Mouse (Mus musculus) left cerebral cortex, postnatal 4 days (tissue): Measurements from ENCODE around the gene Mgat1. TPM values are rescaled to one million over a fixed set of nuclear protein-coding genes. Genes with fewer than 3 reads are reported as not detected.
A peak's percentile ranks its signal among the peaks of the same experiment; 100 is the strongest.
"Not testable (repeated sequence)": the region's sequence is repeated elsewhere in the genome, so short reads cannot be mapped to it uniquely, and the experiment has no call there.

Source experiments
- DNase-seq: peaks from one replicate; pipeline ENCODE4 v3.0.0-alpha.2; 2022
- intact Hi-C: fragments of 180-260 bp; cut with DNase I; formaldehyde crosslinking; loops from one replicate; pipeline ENCODE4 v1.15.1; 2025
- total RNA-seq, 2 experiments: library from RNA; stranded (reverse); gene quantifications; 2 replicates each; pipeline ENCODE4 v1.2.3; 2021

The Mgat1 gene
- total RNA-seq, result 10 to 100 TPM; 54.4 to 58.7 TPM

DNA sequence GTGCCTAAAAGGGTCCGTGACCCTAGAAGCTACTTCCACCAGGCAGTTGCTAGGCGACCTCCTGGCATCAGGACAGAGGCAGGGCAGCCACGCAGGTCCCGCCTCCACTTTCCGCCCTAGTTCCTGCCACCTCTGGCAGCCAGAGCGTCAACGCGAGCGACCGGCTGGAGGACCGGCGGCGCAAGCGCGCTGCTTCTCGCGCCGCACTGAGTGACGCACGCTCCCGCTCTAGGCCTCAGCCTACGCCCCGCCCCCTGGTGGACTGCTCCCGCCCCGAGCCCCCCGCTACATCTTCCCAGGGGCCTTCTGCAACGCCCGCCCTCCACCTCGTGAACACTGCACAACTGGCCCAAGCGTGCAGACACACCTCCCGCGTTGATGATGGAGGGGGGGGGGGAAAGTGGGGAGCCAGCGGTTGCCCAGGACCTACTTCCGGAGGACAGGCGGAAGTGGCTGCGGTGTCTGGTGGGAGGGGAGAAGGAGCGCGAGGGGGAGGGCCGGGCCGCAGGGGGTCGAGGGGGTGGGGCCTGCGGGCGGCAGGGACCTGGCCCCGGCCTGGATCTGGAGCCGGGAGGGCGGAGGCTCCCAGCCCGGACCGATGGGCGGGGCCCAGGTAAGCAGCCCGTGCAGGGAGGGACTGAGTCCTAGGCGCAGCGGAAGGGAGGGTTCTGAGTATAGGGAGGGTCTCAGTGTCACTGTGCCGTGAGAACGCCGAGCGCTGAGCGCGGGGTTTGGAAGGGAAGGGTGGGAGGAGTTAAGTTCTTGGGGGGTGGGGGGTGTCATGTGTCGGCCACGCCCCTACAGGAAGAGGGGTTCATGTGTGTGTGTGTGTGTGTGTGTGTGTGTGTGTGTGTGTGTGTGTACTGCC lies at the start of gene Mgat1:
Gene Mgat1, plus strand, starts transcription at position 465 of the 868 bp plus-strand sequence.
- DNase-seq, result peak; percentile 93
- intact Hi-C loops, result loop anchor here (5.0 kb wide), 1 partner anchor 37 kb away; no protein-coding TSS in a partner anchor

DNA sequence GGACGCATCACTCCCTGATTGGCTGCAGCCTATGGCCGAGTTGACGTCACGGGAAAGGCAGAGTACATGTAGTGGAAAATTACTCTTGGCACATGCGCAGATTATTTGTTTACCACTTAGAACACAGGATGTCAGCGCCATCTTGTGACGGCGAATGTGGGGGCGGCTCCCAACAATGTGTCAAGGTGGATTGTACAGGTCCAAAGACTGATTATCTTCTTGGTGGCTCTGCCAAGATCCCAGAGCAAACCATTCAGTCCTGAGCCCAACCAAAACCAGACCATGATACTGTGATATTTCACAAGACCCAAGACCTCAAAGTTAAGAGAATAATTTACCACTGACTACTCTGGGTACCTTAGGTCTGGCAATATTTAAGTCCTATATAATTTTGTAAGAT lies 49.2 kb upstream of the Mgat1 start:
- DNase-seq, intact Hi-C loops: not testable (repeated sequence)

DNA sequence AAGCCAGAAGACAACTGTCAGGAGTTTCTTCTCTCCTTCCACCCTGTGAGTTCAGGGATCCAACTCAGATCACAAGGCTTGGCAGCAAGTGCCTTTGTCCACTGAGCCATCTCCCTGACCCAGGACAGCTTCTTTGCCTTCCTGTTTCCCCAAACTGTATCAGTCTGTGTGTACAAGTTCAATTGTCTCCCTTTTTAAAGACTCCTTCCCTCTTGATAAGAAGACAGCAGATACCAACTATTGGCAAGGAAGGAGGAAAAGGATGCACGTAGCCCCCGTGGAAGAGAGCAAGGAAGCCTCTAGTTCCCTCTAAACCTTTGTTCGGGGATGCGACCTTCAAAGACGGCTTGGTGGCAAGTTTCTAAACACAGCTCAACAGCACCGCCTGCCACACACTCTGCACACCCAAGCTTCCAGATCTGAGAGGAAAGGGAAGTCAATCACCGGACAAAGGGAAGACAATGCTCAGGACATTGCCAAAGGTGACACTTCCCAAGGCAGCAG lies 48.1 kb upstream of the Mgat1 start:
- intact Hi-C loops, result no loop called here

DNA sequence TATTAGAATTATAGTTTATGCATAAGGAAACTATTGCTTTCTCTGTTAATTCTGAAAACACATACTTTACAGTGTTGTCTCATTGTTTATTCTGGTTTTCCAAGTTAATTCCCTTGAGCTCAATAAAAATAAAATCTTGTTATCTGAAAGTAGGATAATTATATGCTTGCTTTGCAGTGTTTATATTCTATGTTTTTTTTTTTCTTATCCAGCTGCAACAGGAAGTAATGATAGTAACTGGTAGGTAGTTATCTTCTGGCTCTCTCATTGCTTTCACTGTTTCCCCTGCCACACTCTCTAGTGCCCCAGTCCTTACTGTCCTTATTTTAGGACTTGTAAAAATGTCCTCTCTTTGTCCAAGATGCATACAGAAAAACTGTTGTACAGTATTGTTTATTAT lies 43.3 kb upstream of the Mgat1 start:
- no peak for DNase-seq
- intact Hi-C loops, result no loop called here

More for the DNA sequence above, 48.1 kb upstream of the Mgat1 start:
- DNase-seq, result no peak

DNA sequence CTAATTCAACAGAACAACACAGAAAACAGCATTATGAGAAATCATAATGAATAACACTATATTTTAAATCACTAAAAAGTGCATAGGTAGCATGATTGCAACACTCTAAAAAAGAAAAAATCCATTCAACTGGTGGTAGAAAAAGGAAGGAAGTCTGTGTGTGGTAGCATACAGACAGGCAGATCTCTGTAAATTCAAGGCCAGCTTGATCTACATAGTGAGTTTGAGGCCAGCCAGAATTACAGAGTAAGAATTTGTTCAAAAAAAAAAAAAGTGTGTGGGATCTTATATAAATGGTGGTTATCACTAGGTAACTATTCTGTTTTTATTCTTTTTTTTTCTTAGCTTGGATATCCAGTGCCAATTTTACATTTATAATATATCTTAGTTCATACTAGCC lies 42.8 kb upstream of the Mgat1 start:
- no peak for DNase-seq
- intact Hi-C loops, result no loop called here

DNA sequence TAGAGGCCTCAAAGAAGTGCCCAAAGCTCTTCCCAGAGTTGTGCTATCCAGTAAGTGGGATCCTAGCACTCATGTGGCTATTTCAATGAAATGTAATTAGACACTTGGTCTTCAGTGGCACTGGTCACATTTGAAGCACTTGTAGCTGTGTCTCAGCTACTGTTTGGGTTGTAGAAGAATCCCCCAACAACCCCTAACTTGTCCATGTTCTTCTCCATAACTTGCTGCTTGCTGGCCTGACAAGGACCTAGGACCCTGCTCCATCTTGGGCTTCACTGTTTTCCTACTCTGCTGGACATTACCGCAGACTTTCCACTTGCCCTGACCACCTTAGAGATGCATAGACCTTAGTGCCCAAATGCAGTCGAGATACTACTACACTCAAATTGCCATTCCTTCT lies 41.9 kb upstream of the Mgat1 start:
- no peak for DNase-seq
- intact Hi-C loops, result no loop called here

DNA sequence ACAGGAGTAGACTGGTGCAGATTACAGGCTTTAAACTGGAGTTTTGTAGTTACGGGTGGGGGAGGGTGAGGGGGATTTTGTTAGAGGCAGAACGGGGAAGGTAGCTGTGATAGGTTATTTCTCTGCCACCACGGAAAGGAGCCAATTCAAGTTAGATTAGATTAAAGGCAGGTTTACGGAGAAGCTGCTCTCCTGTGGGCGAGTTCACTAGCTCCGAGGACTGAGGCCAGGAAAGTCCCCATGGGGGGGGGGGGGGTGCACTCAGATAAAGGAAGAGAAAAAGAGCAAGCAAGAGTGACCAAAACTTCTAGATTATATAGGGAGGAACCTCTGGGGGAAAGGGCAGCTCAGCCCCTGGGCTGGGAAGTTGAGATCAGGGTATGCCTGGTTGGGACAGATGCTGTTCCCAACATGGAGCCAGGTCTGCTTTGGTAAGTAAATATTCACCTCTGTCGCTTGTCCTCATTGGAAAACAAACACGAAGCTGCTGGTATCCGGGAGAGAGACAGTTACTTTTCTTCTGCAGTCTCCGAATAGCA lies 41.4 kb upstream of the Mgat1 start:
- intact Hi-C loops, result no loop called here
- peak; percentile 12 for DNase-seq

DNA sequence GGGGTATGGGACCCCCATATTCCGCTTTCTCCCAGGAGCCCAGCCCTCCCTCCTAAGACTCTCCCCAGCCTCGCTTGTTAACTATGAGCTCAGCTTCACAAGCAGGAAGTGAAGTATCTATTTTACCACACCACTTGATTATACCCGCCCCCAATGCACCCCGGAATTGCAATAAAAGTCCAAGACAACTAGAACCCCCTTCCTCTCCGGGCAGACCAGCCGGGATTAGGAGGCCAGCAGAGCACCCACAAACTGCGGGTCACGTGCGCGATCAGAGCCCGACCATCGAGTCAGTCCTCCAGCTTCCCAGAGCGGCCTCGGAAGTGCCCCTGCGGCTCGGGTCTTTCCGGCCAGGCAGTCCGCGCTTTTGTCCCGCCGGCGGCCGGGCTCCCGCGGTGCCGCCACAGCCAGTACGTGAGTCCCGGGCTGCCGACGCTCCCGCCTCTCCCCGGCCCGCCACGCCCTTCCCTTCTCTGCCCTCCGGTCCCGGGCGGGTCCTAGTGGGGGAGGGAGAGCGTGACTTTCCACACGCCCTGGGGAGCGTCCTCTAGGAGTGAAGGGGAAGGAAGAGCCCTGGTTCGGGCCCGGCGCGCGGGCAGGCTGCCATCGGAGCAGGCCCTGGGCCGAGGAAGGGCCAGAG lies 40.7 kb upstream of the Mgat1 start, which contains the start of gene Zfp62:
Gene Zfp62, plus strand, starts transcription at position 164 of the 640 bp plus-strand sequence.
- intact Hi-C loops, result no loop called here

DNA sequence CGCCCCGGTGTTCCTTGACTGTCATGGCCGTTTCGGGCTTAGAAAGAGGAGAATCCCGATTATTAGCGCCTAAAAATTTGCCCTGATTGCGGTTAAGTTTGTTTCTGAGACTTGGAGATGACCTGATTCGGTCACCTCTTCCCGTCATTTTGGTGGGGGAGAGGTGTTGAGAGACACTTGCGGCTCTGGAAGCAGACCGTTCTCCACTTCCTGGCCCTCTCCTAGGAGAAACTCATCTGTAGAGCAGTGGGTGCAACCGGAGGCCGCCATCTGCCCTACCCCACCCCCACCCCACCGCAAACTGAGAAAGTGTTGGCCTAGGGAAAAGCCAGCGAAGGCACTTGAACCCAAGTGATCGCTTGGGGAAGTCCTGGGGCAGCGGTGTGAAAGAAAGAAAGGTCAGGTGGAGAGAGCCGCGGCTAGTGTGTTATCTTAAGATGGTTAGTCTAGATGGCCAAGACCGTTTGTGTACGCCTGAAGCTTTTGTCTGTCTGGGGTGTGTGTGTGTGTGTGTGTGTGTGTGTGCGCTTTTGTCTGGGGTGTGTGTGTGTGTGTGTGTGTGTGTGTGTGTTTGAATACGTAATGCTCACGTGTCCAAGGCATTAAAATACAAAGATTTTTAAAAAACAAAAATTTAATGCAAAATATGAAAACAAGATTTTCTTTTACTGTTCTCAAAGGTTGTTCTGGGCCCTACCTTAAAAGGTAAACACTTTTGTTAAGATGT lies 40.1 kb upstream of the Mgat1 start:
- intact Hi-C loops, result no loop called here

More for the DNA sequence above, 40.7 kb upstream of the Mgat1 start, which contains the start of gene Zfp62:
- DNase-seq, result peak; percentile 93

DNA sequence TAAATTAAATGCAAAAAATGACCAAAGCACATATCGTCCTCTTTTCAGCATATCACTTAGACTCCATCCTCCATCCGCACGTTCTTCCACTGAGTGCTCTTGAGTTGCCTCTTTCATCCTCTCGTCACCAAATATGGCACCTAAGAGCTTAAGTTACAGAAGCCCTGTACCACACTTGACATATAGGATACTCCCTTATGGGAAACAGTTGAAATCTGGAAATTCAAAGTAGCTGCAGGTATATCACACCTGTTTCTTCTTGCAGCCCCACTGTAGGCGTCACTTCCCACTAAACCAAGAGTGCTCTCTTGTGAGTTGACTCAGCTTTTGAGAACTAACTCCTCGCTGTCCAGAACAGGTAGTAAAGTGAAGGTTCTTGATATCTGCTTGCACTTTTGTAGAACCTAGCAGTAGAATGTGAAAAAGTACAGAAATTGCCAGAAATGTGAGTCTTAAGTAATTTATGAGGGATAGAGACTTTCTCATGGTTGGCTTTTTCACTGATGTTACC lies 38.9 kb upstream of the Mgat1 start:
- intact Hi-C loops, result loop anchor here (5.0 kb wide), 1 partner anchor 37 kb away; the partner anchor contains the start of gene Mgat1

More for the DNA sequence above, 40.1 kb upstream of the Mgat1 start:
- DNase-seq, result peak; percentile 58

DNA sequence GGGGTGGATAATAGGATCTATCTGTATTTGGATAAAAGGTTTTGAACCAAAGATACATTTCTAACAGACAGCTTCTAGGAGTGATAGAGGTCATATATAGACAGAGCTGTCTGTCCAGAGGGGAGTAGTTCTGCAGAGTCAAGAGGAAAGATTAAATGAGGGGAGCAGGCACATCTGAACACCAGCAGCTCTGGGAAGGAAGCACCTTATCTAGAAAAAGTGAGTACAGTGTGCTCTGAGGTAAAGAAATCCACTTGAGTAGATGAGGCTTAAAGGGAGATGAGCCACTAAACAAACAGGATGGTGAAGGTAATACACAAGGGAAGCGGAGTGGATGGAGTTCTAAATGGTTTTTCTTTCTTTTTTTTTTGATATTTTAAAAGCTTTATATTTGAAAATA lies 36.5 kb upstream of the Mgat1 start:
- no peak for DNase-seq
- intact Hi-C loops, result loop anchor here (5.0 kb wide), 1 partner anchor 35 kb away; the partner anchor contains the start of gene Mgat1

More for the DNA sequence above, 38.9 kb upstream of the Mgat1 start:
- no peak for DNase-seq

DNA sequence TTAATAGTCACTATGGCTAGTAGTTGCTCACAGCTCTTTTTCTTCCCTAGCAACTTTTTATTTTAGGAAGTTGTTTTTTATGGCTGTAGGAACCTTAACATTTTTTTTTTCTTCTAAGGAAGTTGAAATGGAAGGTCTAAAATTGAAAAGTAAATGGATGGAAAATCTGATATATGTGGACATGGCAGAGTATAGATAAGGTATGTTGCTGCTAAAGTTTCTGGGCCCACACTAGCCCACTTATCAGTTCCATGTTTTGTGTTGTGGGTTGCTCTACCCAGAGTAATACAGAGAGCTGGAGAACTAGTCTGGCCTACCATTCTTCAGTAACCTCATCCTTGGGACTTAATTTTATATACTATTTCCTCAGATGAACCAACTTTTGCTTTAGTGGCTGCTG lies 31.4 kb upstream of the Mgat1 start:
- no peak for DNase-seq
- intact Hi-C loops, result no loop called here

DNA sequence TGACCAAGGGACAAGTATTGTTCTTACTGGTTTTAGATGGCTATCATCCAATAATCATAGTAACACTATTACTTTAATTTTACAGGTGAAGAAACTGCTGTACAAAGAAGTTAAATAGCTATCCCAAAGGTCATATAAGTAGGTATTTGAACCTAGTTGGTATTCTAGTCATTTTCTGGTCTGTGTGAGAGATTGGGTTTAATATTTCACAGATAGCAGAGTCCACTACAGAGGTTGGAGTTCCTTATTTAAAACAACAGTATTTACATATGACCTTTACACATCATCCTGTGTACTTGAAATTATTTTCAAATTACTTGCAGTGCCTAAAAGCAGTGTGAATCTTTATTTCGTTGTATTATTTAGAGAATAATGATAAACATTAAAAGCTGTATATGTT lies 30.5 kb upstream of the Mgat1 start:
- no peak for DNase-seq
- intact Hi-C loops, result no loop called here

DNA sequence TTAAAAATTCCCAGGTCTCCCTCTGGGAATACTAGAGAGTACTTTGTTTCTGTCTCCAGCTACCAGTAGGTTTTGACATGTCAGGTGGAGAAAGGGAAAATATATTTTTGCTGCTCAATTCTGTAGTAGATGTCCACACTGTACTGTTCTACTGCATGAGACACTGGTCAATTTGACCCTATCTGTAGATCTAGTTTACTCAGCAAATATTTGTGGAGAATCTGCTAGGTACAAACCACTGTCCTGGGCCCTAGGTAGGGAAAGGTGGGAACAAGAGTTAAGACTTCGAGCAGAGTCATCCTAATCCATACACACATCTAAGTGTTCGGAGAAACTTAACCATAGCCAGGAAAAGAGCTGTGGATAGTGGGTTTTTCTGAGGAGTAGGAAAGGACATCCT lies 24.7 kb upstream of the Mgat1 start:
- intact Hi-C loops, result no loop called here
- DNase-seq, result no peak

DNA sequence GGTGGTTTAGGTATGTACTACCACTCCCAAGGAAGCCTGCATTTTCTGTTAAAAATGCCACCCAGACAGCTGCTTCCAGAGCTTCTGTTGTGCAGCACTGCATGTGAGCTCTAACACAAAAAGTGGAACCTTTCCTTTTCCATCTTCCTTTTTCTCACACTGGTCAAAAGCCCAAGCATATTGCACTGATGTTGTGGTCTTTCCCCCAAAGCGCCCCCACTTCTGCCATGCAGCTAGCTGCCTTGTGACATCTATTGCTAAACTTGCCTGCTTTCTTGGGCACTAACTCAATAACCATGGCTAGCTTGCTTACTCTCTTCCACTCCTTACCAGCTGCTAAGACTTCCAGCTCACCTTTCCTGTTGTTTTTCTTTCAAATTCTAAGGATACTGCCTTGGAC lies 19.5 kb upstream of the Mgat1 start:
- no peak for DNase-seq
- intact Hi-C loops, result no loop called here

DNA sequence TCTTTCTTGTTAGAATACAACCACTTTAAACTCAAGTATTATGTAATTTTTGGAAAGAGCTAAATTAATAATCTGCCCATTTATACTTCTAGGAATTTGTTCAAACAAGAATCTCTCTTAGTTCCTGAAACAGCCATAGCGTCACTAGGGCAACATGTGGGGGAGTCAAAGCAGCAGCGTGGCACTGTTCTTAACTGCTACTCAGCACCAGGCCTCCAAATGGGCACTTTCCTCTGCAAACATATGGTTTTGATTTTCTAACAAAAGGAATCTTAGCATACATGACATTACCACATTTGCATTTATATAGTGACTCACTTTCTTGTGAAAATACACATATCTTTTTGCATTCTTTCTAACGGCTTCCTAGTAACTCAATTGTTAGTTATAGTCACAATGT lies 11.2 kb upstream of the Mgat1 start:
- intact Hi-C loops, result no loop called here
- DNase-seq, result no peak

DNA sequence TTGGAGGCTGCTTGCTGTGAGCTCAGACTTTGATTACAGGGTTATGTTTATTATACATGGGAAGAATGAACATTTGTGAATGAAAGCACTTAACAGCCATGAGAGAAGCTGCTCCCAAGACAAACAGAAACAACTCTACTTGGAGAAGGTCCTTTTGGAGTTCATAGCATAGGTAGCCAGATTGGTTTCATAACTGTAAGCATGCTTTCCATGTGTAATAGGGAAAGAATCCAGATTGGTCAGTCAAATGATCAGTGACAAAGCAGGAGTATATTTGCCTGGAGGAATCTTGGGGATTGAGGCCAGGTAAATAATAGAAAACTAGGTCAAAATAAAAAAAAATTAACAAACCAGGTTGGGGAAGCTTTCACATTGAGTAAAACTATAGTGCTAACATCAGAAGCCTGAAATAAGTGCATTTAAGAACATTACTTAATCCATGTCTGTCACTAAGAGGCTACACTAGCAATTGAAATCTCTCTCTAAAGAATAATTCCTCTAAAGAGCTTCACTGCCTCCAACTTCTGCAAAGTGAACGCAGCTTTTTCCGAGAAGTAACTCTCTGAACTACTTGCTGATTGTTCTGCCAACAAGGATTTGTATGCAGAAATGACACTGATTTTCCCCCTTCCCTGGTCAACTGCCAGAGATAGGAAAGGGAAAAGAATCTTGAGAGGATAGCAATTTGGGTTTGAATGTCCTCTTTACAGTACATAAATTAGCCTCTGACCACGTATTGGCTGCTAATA lies 8.4 kb upstream of the Mgat1 start:
- intact Hi-C loops, result no loop called here
- no peak for DNase-seq

DNA sequence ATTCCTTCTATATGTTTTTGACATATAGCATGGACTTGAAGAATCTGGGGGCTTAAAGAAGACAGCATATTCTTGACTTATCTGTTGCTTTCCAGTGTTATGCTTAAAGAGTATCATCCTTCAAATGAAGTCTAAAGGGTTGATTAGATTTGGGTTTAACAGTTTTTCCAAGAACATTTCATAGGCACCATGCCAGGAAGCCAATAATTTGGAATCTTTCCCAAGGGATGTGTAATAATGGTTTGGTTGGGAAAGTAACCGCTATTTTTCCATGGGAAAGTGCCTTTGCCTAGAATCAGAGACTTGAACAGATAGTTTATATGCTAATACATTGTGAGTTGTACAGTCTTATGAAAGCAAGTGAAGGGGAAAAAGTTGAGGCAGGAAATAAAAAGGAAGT lies 7.1 kb upstream of the Mgat1 start:
- no peak for DNase-seq
- intact Hi-C loops, result no loop called here

DNA sequence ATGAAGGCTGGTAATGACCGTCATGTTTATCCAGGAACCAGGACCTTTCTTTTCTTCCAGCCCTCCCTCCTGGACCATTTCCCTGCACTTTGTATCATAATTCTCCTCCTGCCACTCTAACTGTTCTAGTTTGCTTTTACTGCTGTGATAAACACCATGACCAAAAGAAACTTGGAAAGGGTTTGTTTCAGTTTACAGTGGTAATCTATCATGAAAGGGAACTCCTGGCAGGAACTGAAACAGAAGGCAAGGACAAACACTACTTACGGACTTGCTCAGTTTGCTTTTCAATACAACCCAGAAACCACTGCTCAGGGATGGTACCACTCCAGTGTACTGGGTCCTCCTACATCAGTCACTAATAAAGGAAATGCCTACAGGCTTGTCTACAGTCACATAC lies 6.5 kb upstream of the Mgat1 start:
- no peak for DNase-seq
- intact Hi-C loops, result no loop called here

DNA sequence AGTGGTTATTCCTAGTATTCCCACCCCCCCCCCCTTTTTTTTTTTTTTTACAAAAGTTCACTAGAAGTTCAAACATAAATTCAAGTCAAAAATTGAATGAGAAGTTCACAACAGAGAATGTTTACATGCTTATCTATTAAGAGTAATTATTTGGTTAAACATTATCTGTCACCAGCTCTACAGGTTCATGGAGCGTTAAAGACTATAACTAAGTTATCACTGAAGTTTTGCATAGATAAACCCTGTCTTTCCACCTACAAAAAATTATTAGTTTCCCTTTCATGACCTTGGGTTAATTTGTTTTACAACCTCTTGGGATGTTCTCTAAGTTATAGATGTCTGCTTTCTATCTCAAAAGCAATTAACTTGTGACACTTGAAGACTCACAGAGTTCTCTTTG lies 3.7 kb upstream of the Mgat1 start:
- intact Hi-C loops, result loop anchor here (5.0 kb wide), 1 partner anchor 33 kb away; no protein-coding TSS in a partner anchor
- DNase-seq, result no peak
